Mouse (Mus musculus): Measurements from ENCODE around the gene Mob3b.

The Mob3b gene

DNA sequence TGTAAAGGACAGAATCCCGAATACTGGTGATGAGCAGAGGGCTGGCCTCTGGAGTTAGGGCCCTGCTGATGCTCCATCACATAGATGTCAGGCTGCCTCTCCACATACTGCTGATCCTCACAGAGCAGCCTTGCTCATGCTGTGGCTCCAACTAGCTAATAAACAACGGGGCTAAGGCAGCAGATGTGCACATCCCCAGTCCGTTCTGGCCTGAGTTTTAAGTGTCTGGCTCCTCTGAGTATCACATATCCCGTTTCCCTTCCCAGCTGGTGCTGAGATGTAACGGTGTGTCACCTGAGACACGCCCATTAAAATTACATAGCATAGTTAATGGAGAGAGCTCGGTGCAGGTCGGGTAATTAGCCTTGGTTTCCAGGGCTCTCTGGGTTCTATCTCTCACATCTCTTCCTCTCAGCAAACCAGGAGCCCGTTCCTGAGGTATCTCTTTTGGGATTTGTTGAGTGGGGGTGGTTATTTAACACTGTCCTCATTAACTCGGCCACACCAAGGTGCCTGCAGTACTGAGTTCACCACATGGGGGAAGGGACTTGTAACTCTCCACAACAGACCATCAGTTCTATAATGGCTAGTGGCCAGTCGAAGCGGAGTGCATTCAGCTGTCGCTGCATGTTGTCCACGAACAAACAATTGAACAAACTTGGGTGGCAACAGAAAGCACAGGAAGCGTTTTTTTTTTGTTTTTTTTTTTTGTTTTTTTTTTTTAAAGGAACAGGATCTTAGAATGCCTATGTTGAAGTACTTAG, 92.0 kb downstream of the Mob3b start:
- DNase-seq (ENCODE audit: low spot score): no peak

- no peak for DNase-seq (ENCODE audit: low spot score)
These were observed 94.1 kb downstream of the Mob3b start for GRCm38 (mm10) chr4:35063146-35063719.

- DNase-seq (ENCODE audit: low spot score): no peak
These were observed 96.3 kb downstream of the Mob3b start for GRCm38 (mm10) chr4:35060964-35061363.

DNA sequence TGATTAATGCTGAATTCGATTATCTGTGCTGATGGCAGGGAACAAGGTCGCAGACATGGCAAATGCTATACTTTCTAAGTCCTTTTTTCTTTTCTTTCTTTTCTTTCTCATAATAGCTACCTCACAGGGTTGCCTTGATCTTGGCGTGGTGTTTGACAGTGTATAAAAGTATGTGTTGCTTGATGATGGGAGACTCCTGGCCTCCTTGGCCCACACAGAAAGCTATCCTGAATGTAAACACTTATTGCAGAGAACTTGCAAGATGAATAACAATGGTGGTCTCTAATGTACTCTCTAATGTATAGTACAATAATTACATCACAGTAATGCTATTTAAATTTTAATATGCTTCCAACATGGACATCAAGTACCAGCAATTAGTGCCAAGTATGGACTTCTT, 96.9 kb downstream of the Mob3b start:
- DNase-seq (ENCODE audit: low spot score): no peak

DNA sequence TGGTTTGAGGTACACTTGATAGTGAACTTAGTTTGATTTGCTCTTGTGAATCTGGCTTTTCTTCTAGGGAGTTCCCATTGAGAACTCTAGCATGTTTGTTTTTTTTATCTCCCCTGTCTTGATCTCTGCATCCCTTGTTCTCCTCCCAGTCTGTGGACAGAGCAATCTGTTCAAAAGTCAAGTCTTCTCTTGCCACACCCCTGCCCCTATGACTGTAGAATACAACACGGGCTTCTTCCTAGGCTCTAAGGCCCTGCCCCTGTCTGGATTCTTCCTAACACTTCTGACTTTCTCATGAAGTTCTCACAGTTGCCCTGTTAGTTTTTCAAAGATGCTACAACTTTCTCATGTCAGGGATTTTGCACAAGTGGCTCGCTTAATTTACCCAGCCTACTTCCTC, 102.9 kb downstream of the Mob3b start:
- no peak for DNase-seq (ENCODE audit: low spot score)

DNA sequence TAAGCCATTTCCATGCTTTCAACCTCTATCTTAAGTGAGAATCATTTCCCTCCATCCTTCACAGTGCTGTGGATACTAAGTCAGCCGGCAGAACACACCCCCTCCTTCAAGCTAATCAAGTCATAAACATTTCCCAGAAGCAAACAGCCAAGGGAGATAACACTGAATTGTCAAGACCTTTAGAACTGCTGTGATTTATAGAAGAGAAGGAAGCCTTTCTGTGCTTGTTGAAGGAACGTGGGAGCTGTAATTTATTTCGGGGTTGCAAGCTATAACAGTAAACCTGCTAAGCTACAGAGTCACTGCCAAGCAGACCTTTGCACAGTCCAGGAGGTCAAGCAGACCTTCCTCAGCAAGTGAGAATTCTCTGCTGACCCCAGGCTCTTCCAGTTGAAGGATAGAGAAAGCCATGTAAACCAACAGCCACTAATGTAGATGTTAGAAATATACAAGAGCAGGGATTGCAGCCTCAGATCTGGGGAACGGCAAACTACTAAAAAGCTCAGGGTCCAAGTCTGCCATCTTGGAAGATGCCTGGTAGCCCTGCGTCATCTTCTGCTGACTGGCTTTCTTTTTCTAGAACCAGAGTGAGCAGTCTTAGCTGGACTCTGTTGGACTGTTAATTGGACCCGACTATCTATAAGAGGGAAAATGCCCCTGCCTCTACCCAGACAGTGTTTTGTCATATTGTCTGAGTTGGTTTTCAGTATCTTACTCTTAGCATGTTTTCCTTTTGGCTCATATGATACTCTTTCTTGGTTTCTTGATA, 104.9 kb downstream of the Mob3b start:
- DNase-seq (ENCODE audit: low spot score): no peak

DNA sequence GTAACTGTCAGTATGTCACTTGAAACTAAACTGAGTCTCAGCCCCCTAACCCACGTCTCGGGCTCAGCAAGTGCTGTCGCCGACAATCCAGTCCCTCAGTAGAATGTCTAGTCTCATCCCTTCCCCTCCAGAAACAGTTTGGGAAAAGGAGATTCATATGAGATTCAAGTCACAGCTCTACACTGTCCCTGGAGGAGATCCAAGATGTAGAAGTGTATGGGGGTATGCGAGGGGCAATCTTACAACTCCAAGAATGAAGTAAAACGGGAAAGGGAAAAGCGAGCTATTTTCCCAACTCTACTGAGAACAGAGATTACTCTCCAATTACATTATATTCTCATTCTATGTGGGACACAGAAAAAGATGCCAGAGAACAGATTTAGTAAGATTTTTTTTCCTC, 106.1 kb downstream of the Mob3b start:
- DNase-seq (ENCODE audit: low spot score): no peak

GRCm38 (mm10) chr4:35049742-35050058, 107.6 kb downstream of the Mob3b start:
- no peak for DNase-seq (ENCODE audit: low spot score)

DNA sequence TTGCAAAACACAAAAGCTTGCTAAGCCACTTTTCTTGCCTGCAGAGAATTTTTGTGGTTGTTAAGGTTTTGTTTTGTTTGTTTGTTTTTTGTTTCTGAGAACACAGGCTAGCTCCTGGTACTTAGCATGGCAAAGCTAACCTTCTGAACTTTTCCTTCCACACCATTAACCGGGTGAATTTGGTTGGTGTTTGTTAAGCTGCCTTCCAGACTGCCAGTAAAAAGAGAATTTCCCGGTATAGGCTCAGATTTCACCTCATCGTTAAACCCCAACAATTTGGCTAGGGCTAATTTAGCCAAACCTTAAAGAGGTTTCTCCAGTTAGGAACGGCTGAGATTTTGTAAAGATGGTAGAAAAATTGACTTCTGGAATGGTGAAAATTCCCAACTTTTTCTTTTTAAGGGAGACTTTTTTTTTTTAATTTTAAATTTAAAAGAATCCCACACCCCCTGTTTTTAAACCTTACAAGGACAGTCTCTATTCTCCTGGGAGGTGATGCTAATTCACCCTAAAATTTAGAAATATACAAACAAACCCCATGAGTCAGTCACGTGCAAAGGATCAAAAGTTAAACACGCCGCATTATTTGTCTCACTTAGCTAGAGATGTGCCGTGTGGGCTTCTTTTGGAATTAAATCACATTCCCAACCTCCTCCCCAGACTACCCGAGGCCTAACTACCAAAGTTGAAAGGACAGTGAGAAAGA, 108.1 kb downstream of the Mob3b start:
- no peak for DNase-seq (ENCODE audit: low spot score)

DNA sequence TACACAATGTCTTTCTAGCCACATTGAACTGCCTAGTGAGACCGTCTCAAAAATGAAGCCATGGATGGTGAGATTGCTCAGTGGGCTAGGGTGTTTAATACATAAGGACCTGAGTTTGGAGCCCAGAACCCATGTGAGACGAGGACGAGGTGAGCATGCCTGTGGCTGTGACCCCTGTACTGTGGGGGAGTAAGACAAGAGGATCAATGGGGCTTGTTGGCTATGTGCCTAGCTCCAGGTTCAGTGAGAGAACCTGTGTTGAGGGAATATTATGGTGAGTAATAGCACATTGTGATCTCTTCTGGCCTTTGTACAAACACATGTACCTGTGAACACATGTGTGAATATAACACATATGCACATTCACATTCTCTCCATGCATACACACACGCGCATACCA, 116.4 kb downstream of the Mob3b start:
- no peak for DNase-seq (ENCODE audit: low spot score)

DNA sequence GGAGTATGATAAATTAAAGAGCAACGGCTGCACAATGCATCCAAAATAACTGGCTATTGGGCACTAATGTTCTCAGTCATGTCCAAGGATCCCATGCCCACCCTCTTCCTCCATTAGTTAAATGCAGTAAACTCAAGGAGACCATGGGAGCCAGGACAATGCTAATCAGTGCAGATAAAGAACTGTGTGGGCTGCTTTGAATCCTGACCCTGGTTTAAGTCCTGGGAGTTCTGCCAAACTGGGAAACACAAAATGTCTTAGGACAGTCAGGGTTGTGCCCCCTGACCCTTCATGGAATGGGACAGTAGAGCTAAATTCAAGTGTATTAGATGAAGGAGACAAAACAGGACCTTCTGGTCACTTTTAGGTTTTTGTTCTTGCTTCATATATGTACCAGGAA, 117.0 kb downstream of the Mob3b start:
- DNase-seq (ENCODE audit: low spot score): no peak

DNA sequence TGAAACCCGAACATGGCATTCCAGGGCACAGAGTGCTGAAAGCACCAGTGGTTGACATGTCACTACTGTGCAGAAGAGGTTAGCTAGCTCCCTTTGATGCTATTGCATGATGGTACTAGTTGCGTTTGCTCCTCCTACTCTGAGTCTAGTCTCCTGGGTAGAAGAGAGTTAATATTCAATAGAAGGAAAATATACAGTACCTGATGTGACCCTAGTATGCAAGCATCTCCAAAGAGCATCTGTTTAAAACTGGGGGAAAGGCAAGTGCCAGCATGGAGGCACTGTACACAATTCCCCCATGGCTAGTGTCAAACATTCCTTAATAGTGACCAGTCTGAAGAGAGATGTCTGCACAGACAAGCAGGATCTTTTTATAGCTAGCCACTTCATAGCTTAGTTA, 119.5 kb downstream of the Mob3b start:
- no peak for DNase-seq (ENCODE audit: low spot score)

- DNase-seq (ENCODE audit: low spot score): no peak
These were observed 122.6 kb downstream of the Mob3b start for GRCm38 (mm10) chr4:35034504-35035290.

DNA sequence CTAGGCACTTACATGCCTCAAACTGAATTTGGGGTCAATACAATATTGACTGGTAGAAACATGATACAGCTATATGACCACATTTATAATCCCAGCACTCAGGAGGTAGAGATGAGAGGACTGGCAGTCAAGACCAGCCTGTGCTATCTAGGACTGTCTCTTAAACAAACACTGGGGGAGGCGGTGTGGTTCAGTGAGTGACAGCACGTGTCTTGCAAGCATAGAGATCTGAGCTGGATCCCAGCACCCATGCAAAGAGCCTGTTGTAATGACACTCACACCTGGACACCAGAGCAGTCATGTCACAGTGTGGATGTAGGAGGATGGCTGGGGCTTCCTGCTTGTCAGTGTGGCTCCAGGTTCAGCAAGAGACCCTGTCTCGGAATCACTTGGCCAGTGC, 124.5 kb downstream of the Mob3b start:
- DNase-seq (ENCODE audit: low spot score): no peak

DNA sequence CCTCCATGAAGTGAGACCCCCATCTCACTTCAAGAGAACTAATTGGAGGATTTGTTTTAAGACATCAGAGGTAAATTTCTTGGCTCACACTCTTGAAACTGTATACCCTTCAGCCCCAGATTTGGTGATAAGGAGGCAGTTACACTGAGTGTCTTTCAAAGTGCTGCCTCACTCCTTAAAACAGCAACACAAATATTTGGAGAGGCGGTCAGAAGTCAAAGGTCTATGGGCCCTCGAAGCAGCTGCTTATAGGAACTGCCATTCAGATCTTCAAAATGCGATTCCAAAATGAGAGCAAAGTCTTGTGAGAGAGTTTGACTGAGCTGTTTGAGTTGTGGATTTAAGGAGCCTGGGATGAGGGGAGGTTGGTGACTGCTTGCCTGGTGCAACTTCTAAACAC, 125.7 kb downstream of the Mob3b start:
- DNase-seq (ENCODE audit: low spot score): no peak

GRCm38 (mm10) chr4:35031141-35031540, 126.1 kb downstream of the Mob3b start:
- DNase-seq (ENCODE audit: low spot score): no peak

- no peak for DNase-seq (ENCODE audit: low spot score)
These were observed 138.9 kb downstream of the Mob3b start for GRCm38 (mm10) chr4:35018416-35018815.

GRCm38 (mm10) chr4:35012401-35013307, 144.6 kb downstream of the Mob3b start:
- DNase-seq (ENCODE audit: low spot score): no peak

DNA sequence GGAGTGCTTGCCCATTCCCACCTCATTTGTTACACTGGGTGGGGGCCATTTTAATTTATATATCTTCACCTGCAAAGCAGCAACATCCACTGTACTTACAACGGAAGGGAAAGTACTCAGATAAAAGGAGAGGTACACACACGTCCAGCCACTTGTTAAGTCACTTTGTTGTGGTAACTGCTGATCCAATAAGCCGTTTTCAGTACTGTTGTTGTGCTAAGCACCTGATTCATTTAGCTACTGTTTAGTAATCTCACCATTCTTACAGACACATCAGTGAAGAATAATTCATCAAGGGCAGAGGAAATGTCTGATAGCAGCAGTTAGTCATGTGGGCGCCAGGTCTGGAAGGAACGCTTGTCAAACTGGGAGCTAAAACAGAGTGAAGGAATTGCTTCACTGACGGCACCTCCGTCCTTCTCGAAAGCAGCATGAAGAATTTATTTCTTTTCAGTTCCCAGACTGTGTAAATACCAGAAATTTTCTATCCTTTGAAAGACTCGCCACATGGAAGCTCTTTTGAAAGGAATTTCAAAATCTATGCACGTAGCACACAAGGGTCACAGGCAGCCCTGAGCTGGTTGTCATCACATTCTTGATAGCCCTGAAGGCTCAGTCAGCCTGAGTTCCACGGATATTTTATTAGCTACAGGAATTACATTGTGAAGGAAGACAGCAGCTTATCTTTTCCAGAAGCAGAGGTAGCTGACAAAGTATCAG, 150.6 kb downstream of the Mob3b start:
- DNase-seq (ENCODE audit: low spot score): no peak

DNA sequence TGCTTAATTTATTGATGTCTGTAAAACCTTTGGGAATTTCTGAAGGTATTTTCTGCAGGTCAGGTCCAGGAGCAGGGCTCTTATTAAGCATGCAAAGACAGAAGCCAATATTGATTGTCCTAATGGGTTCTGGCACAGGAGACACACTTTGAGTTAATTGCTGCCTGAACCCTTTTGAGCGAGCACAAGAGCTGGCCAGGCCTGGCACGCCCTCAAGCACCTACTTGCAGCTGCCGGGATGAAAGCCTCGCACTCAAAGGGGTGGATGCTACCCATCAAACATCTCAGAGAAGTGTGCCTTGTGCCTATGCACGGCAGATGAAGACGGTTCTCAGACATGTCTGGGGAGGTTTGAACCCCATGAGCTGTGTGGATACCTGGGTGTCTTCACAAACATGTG, 151.2 kb downstream of the Mob3b start:
- DNase-seq (ENCODE audit: low spot score): no peak
